Mouse (Mus musculus): Measurements from ENCODE around the gene Olfr1415. TPM values are rescaled to one million over a fixed set of nuclear protein-coding genes. Genes with fewer than 3 reads are reported as not detected.

The Olfr1415 gene
- total RNA-seq, 2 experiments from 2014 or later = not detected

Small RNAs within 50 kb of the gene (microRNA-seq; reads per million reads assigned to microRNA genes)
- 2.5 to 5.5 reads per million in 2 experiments for gene Mir6900

Other genes with a start within 250 kb of the Olfr1415 start
- gene Ndufa10, start 22.2 kb downstream of the Olfr1415 start, total RNA-seq (2021) = 100 to 1,000 TPM; 413 to 473 TPM
- not detected for gene Olfr1416, start 11.0 kb downstream of the Olfr1415 start, total RNA-seq (2021)
- gene Olfr1414, start 22.6 kb upstream of the Olfr1415 start, total RNA-seq (2021) = not detected
- gene Olfr1413, start 75.2 kb upstream of the Olfr1415 start, total RNA-seq (2021) = not detected
- gene Olfr1412, start 89.7 kb upstream of the Olfr1415 start, total RNA-seq (2021) = not detected
- gene Olfr1411, start 98.3 kb upstream of the Olfr1415 start, total RNA-seq (2021) = not detected
- gene Olfr1410, start 109.7 kb upstream of the Olfr1415 start, total RNA-seq (2021) = not detected
- not detected for gene Olfr12, start 121.7 kb upstream of the Olfr1415 start, total RNA-seq (2021)
- gene Cops9, start 145.9 kb upstream of the Olfr1415 start, total RNA-seq (2021) = 100 to 1,000 TPM; 213 to 227 TPM
- under 1 TPM; 0.33 to 0.64 TPM for gene Otos, start 152.7 kb upstream of the Olfr1415 start, total RNA-seq (2021)